Mouse (Mus musculus): ENCODE measurements at regions not wholly inside any gene's neighbourhood (a gene's known extent, or its start where the extent isn't known, plus 50 kb on each side); places are given as distances from the start of the nearest gene placed in this dataset.
"Not testable (repeated sequence)": the region's sequence is repeated elsewhere in the genome, so short reads cannot be mapped to it uniquely, and the experiment has no call there.

- DNase-seq (ENCODE audit: low read depth, low spot score): no peak
These were observed 93.8 kb upstream of the Zfp706 start for GRCm38 (mm10) chr15:37101419-37101818.

- DNase-seq (ENCODE audit: low read depth, low spot score): no peak
These were observed 93.3 kb upstream of the Zfp706 start for GRCm38 (mm10) chr15:37100767-37101288.

- peak; percentile 88 for DNase-seq (ENCODE audit: low read depth, low spot score)
These were observed 92.6 kb upstream of the Zfp706 start for GRCm38 (mm10) chr15:37099927-37100766.

- no peak for DNase-seq (ENCODE audit: low read depth, low spot score)
These were observed 91.6 kb upstream of the Zfp706 start for GRCm38 (mm10) chr15:37099176-37099575.

GRCm38 (mm10) chr15:37097426-37097825 lies 89.9 kb upstream of the Zfp706 start:
- DNase-seq (ENCODE audit: low read depth, low spot score): peak; percentile 58

- not testable (repeated sequence) for DNase-seq (ENCODE audit: low read depth, low spot score)
These were observed 83.6 kb upstream of the Zfp706 start for GRCm38 (mm10) chr15:37091171-37091570.

DNA sequence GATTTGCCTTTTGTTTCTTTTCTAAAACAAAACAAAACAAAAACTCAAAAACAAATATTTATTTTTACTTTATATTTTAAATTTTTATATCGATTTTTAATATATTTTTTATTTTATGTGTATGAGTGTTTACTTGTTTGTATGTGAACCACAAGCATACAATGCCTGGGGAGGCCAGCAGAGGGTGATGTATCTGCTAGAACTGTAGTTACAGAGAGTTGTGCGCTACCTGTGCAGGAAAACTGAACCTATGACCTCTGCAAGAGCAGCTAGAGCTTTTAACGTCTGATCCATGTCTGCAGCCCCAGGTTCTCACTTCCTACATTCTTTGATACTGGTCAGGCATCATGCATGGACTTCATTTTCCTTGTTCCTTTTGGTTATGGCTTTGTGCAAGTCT lies 76.2 kb upstream of the Zfp706 start:
- peak; percentile 39 for DNase-seq (ENCODE audit: low read depth, low spot score)

DNA sequence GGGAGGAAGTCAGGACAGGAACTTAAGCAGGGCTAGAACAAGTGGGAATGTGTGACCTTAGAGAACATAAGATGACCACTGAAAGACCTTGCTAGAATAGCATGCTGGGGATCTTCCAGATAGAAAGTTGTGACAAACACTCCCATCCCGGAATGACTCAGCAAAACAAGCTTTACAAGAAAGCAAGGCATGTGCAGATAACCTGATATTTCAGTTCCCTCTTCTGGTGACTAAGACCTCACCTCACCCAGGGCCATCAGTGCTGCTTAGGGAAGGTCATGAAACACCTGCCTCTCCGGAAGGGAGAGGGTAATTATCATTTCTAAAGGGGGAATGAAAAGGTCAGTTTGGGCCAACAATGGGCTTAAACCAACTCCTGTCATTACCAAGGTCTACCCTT lies 74.3 kb upstream of the Zfp706 start:
- peak; percentile 93 for DNase-seq (ENCODE audit: low read depth, low spot score)

- DNase-seq (ENCODE audit: low read depth, low spot score): peak; percentile 77
These were observed 73.4 kb upstream of the Zfp706 start for GRCm38 (mm10) chr15:37080931-37081330.

- DNase-seq (ENCODE audit: low read depth, low spot score): peak; percentile 74
These were observed 72.8 kb upstream of the Zfp706 start for GRCm38 (mm10) chr15:37080395-37080794.

DNA sequence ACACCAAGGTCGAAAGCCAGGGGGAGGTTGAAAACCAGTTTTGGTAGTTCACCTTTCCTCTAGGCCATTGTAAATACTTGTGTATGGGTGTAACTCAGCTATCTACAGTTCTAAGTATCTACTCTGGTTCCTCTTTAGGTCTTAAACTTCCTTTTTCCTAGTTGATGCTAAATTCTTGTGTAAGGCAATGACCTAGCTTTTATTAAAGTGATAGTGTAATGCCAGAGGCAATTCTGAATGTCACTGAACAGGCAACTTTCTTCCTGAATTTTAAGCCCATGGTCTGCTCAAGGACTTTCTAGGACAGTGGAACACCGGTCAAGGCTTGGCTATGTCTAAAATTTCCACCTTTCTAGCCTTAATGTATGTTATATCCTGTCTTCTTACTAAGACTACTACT lies 66.6 kb upstream of the Zfp706 start:
- DNase-seq (ENCODE audit: low read depth, low spot score): not testable (repeated sequence)

DNA sequence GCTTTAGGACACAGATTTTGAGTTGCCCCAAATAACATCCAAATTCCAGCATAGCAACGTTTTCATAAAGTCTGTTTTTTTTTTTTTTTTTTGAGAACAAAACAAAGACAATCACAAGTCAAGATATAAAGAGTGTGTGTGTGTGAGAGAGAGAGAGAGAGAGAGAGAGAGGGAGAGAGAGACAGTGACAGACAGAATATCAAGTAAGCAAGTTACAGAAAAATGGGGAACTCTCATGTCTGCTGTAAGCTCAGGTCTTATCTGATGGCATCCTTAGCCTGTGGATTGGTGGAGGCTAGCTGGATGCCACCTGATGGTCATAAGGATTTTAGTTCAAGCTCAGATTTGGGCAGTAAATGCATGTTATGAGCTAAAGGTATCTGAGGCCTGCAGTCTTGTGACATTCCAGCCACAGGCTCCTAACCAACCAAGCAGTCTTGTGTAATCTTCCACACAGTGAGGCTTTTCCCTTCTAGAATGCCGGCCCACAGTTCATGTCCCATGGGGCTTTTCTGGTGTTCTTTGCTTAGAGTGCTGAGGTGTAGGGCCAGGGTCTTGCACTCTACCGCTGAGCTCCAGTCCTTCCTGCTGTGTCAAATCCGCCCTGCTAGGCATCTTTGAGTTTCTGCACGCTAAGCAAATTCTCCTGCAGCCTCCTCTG lies 64.8 kb upstream of the Zfp706 start:
- peak; percentile 50 for DNase-seq (ENCODE audit: low read depth, low spot score)

- no peak for DNase-seq (ENCODE audit: low read depth, low spot score)
These were observed 62.6 kb upstream of the Zfp706 start for GRCm38 (mm10) chr15:37070188-37070587.

GRCm38 (mm10) chr15:37067326-37067725 lies 59.8 kb upstream of the Zfp706 start:
- DNase-seq (ENCODE audit: low read depth, low spot score): no peak

- DNase-seq (ENCODE audit: low read depth, low spot score): no peak
These were observed 58.5 kb upstream of the Zfp706 start for GRCm38 (mm10) chr15:37065926-37066550.

DNA sequence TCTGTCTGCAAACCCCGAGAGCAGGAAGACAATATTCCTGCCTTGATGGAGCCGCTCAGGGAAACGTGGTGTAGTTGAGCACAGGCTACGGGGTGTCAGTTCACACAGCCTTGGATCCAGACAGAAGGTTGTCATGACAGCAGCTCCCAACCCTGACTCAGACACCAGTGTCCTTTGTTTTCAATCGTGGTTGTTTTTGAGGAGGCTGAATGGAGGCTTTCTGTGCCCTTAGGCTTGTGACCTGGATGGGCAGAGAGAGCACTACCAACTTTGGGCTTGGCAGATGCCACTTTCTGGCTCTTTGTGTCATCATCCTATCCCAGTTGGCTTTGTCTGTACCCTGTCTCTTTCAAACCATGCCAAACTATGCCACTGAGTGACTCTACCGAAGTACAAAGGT lies 57.8 kb upstream of the Zfp706 start:
- DNase-seq (ENCODE audit: low read depth, low spot score): no peak

DNA sequence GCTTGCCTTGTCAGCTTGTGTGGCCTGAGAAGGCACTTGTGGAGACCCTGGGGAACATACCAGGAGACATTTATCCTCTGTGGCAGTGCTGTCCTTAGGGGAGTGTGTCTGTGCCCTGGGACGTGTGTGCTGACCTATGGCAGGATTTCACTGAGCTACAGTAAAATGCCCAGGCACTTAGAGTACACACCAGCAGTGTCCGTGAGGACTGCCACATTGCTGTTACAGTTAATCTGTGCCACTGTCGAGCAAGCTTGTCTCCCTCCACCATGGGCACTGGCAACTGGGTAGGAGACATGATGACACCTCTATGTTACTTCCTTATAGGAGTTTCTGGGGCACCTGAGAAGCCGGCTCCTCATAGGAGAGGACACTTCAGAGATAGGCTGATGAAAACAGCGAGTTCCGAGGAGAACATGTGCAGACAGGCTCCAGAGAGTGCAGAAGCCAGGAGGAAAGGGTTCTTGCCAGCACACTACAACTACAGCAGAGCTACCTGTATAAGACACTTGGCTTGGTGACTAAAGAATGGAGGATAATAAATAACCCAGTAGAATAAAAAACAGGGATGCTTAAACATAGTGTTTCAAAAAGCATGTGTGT lies 56.3 kb upstream of the Zfp706 start:
- no peak for DNase-seq (ENCODE audit: low read depth, low spot score)

DNA sequence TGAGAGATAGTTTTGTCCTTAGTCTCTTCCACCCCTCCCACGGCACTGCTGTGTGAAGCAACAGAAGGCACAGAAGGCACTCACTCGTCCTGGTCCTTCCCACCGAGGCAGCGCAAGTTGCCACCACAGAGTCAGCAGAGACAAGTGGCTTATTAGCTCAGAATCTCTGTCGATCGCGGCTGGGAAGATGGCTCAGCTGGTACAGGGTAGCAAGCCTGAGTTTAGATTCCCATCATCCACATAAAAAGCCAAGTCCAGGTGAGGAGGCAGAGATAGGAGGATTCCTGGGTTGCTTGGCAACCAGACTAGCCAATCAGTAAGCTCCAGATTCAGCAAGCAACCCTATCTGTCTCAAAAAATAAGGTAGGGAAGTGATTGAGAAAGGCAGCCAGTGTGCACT lies 55.0 kb upstream of the Zfp706 start:
- no peak for DNase-seq (ENCODE audit: low read depth, low spot score)

- peak; percentile 85 for DNase-seq (ENCODE audit: low read depth, low spot score)
These were observed 53.9 kb upstream of the Zfp706 start for GRCm38 (mm10) chr15:37061501-37061900.

DNA sequence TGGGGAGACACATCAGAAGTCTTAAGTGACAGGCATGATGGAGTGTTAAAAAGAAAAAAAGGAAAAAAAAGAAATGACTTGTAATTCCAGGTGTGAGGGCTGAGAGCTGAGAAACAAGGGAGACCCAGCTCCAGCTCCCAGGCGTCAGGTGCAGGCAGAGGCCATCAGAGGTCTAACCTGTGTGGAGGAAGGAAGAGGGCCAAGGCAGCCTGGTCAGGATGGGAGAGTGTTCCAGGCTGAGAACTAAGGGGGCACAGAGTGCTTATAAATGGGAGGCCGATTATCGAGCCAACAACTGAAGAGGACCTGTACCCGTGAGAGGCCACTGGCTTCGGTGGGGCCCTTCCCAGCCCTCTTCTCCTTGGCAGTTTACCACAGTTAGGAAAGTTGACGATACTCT lies 53.3 kb upstream of the Zfp706 start:
- DNase-seq (ENCODE audit: low read depth, low spot score): no peak
